In genomic region chr11:54122416-54123264, GRCm38 (mm10) we compare ENCODE assay signal across 7 mouse cellular contexts. TPM values are rescaled to one million over a fixed set of nuclear protein-coding genes. Genes with fewer than 3 reads are reported as not detected.
DNase-seq lines count a peak whose midpoint lies in the region; ATAC-seq and TF ChIP-seq lines count a peak whose summit lies in the region.

No protein-coding gene starts in this region.

- no peak for TF ChIP-seq EP300 in CH12.LX (IDR thresholded peaks at IDR 0.05; ENCODE audit: low read length)

- peaks cover 13 to 27% of the 10 kb centered on the region in 2 experiments for H3K4me1 ChIP-seq in CH12.LX (ENCODE audit: control insufficient read depth in 1 of 2, insufficient read depth in 2 of 2)
- H3K4me1 ChIP-seq in hindbrain, embryonic 16.5 days (ENCODE audit: control insufficient read depth, insufficient read depth, low read depth, low read length), result peaks cover 14% of the 10 kb centered on the region
- peaks cover 9% of the 10 kb centered on the region for H3K4me1 ChIP-seq in midbrain, embryonic 16.5 days (ENCODE audit: control insufficient read depth, insufficient read depth, low read length)

- H3K9me3 ChIP-seq in CH12.LX (replicated peaks; ENCODE audit: low read length), result no peaks in the 10 kb centered on the region
- H3K9me3 ChIP-seq in hindbrain, embryonic 16.5 days (ENCODE audit: control insufficient read depth, low read length), result no peaks in the 10 kb centered on the region
- H3K9me3 ChIP-seq in midbrain, embryonic 16.5 days (replicated peaks; ENCODE audit: control insufficient read depth, low read length, poor library complexity, severe bottlenecking), result no peaks in the 10 kb centered on the region

- dilution Hi-C loops in CH12.LX (cut with MboI; ENCODE audit: extremely low pct_ligation_motif_present, extremely low pct_unique_long_range_greater_than_20kb, low sequenced_read_pairs), result no loop called here

- no peak for TF ChIP-seq POLR2A in CH12.LX (IDR thresholded peaks at IDR 0.05; ENCODE audit: low read depth, low read length)

- H3K36me3 ChIP-seq in CH12.LX (replicated peaks in 1 of 2; ENCODE audit: control insufficient read depth in 1 of 2, insufficient read depth in 1 of 2, low read length in 1 of 2), result no peaks in the 10 kb centered on the region
- H3K36me3 ChIP-seq in hindbrain, embryonic 16.5 days (ENCODE audit: control insufficient read depth, insufficient read depth, low read length), result no peaks in the 10 kb centered on the region
- no peaks in the 10 kb centered on the region for H3K36me3 ChIP-seq in midbrain, embryonic 16.5 days (ENCODE audit: control insufficient read depth, insufficient read depth, low read length)

- H3K79me2 ChIP-seq in CH12.LX (replicated peaks; ENCODE audit: control insufficient read depth, extremely low read depth, insufficient read depth, poor library complexity, severe bottlenecking), result no peaks in the 10 kb centered on the region

- ATAC-seq in hindbrain, embryonic 16.5 days, result peak; percentile 83
- peak; percentile 89 for ATAC-seq in midbrain, embryonic 16.5 days
- no peak for ATAC-seq in activated CD4-positive, CD25-positive, alpha-beta regulatory T cell, adult 4 months

- peak; percentile 66 for DNase-seq in CH12.LX (ENCODE audit: extremely low read depth)
- DNase-seq in brain, adult 2 months (ENCODE audit: low read depth, low spot score), result peak; percentile 88
- DNase-seq in frontal cortex, postnatal 36 days (ENCODE audit: low spot score in 2 of 2), result peak; percentile 54 to 63
- DNase-seq in left cerebral cortex, adult 18-20 months (ENCODE audit: low spot score in 2 of 2), result peak; percentile 58 to 59

- peak overlapping the region; percentile 49 for H3K4me2 ChIP-seq in CH12.LX (ENCODE audit: insufficient read depth, low read depth, poor library complexity, severe bottlenecking)
- peak overlapping the region; percentile 3; the same call in 1 of the 2 replicates for H3K4me2 ChIP-seq in hindbrain, embryonic 16.5 days (ENCODE audit: low read length)
- no peak overlapping the region for H3K4me2 ChIP-seq in midbrain, embryonic 16.5 days (ENCODE audit: low read length)

- TF ChIP-seq RAD21 in CH12.LX (IDR thresholded peaks at IDR 0.05; ENCODE audit: low read depth, low read length), result peak; percentile 98

- in situ Hi-C loops in CH12.LX (cut with MboI; ENCODE audit: low pct_ligation_motif_present, low pct_unique_long_range_greater_than_20kb, low sequenced_read_pairs), result no loop called here

- TF ChIP-seq CTCF in CH12.LX (conservative IDR thresholded peaks at IDR 0.05 in 1 of 2, IDR thresholded peaks at IDR 0.05 in 1 of 2; ENCODE audit: low read depth in 2 of 2, low read length in 2 of 2), result peak; percentile 36 to 99; a peak in 3 of 4 replicates

- H3K27me3 ChIP-seq in CH12.LX (replicated peaks), result no peaks in the 10 kb centered on the region
- no peaks in the 10 kb centered on the region for H3K27me3 ChIP-seq in hindbrain, embryonic 16.5 days (replicated peaks; ENCODE audit: control insufficient read depth, insufficient read depth, low read length)
- no peaks in the 10 kb centered on the region for H3K27me3 ChIP-seq in midbrain, embryonic 16.5 days (ENCODE audit: control insufficient read depth, insufficient read depth, low read depth, low read length)

- peak overlapping the region in 1 of 3 experiments; percentile 5 for H3K4me3 ChIP-seq in CH12.LX (replicated peaks in 1 of 3; ENCODE audit: low read depth in 2 of 3, low read length in 2 of 3, poor library complexity in 1 of 3)
- no peak overlapping the region for H3K4me3 ChIP-seq in hindbrain, embryonic 16.5 days (ENCODE audit: low read length)
- H3K4me3 ChIP-seq in midbrain, embryonic 16.5 days (ENCODE audit: low read depth, low read length), result no peak overlapping the region

- no peak overlapping the region; the same call in 1 of the 2 replicates for H3K9ac ChIP-seq in CH12.LX (ENCODE audit: insufficient read depth, low read depth)
- no peak overlapping the region for H3K9ac ChIP-seq in hindbrain, embryonic 16.5 days (ENCODE audit: low read depth, low read length)
- no peak overlapping the region for H3K9ac ChIP-seq in midbrain, embryonic 16.5 days (ENCODE audit: low read depth, low read length)

- no peak overlapping the region for H3K27ac ChIP-seq in CH12.LX (ENCODE audit: insufficient read depth, low read depth)
- H3K27ac ChIP-seq in hindbrain, embryonic 16.5 days (ENCODE audit: low read depth, low read length), result no peak overlapping the region
- no peak overlapping the region for H3K27ac ChIP-seq in midbrain, embryonic 16.5 days (ENCODE audit: low read length)

- WGBS in hindbrain, embryonic 16.5 days, result 47% methylated on average over 14 of the region's 14 CpGs
- WGBS in midbrain, embryonic 16.5 days, result 51% methylated on average over 14 of the region's 14 CpGs

TF ChIP-seq in CH12.LX, 34 proteins besides CTCF, POLR2A, EP300 and RAD21:
- peak; percentile 97 for TF ChIP-seq ZC3H11A (IDR thresholded peaks at IDR 0.05; ENCODE audit: low read depth, low read length)
- TF ChIP-seq IRF4 (IDR thresholded peaks at IDR 0.05; ENCODE audit: low read depth, low read length), result peak; percentile 20; the same call in 1 of the 2 replicates
- no peak for TF ChIP-seq TBP (conservative IDR thresholded peaks at IDR 0.05; ENCODE audit: low read depth, low read length)
- no peak for TF ChIP-seq RCOR1 (conservative IDR thresholded peaks at IDR 0.05; ENCODE audit: low read depth, low read length)
- 0 out of 2 replicates have a peak, but pooled peaks have one; percentile 54 for TF ChIP-seq MEF2A (IDR thresholded peaks at IDR 0.05; ENCODE audit: borderline replicate concordance, low read depth, low read length)
- peak; percentile 26; the same call in 1 of the 2 replicates for TF ChIP-seq MXI1 (IDR thresholded peaks at IDR 0.05; ENCODE audit: low read depth, low read length)
- TF ChIP-seq ELF1 (IDR thresholded peaks at IDR 0.05; ENCODE audit: low read depth, low read length), result 0 out of 2 replicates have a peak, but pooled peaks have one; percentile 31
- TF ChIP-seq NELFE (IDR thresholded peaks at IDR 0.05; ENCODE audit: low read depth, low read length), result peak; percentile 54; the same call in 1 of the 2 replicates
- TF ChIP-seq SMC3 (IDR thresholded peaks at IDR 0.05; ENCODE audit: low read depth, low read length), result peak; percentile 99
- peak; percentile 26; the same call in 1 of the 2 replicates for TF ChIP-seq MAZ (IDR thresholded peaks at IDR 0.05; ENCODE audit: low read depth, low read length)

RNA-seq across cellular contexts. Expression of gene P4ha2, which starts 22.7 kb away (rescaled TPM):
- total RNA-seq in CH12.LX (2012; rRNA removed) (5.0 and 10.0 TPM in 2 replicates), CH12.LX (2014; rRNA removed) (7.9 and 10.1 TPM in 2 replicates)
- 3.6 and 4.2 TPM in 2 replicates for polyA plus RNA-seq in CH12.LX (2012; ENCODE audit: insufficient read length, low read depth)
- 12.3 and 15.1 TPM in 2 replicates for polyA plus RNA-seq in hindbrain, embryonic 16.5 days (2015; fragmentation: Nextera tagmentation; extraction: Ambion mirVana)
- 10 to 100 TPM; 22.8 to 24.3 TPM for total RNA-seq in left cerebral cortex, adult 18-20 months (2021)
- 9.6 and 9.7 TPM in 2 replicates for polyA plus RNA-seq in midbrain, embryonic 16.5 days (2015; fragmentation: Nextera tagmentation; extraction: Ambion mirVana)
- polyA plus RNA-seq in activated CD4-positive, CD25-positive, alpha-beta regulatory T cell, adult 4 months (2017; shearing (Covaris generic)), result not detected

RNA-seq across cellular contexts. Expression of gene Pdlim4, which starts 53.8 kb away (rescaled TPM):
- total RNA-seq in CH12.LX (2012; rRNA removed) (not detected in 2 replicates), CH12.LX (2014; rRNA removed) (not detected in 2 replicates)
- polyA plus RNA-seq in CH12.LX (2012; ENCODE audit: insufficient read length, low read depth), result not detected in 2 replicates
- polyA plus RNA-seq in hindbrain, embryonic 16.5 days (2015; fragmentation: Nextera tagmentation; extraction: Ambion mirVana), result 37.4 and 38.4 TPM in 2 replicates
- 10 to 100 TPM; 13.5 to 14.5 TPM for total RNA-seq in left cerebral cortex, adult 18-20 months (2021)
- 20.5 and 26.7 TPM in 2 replicates for polyA plus RNA-seq in midbrain, embryonic 16.5 days (2015; fragmentation: Nextera tagmentation; extraction: Ambion mirVana)
- polyA plus RNA-seq in activated CD4-positive, CD25-positive, alpha-beta regulatory T cell, adult 4 months (2017; shearing (Covaris generic)), result 1 to 10 TPM in 1 of 2 experiments, under 1 TPM in 1; 0.57 to 1.3 TPM
